Mouse (Mus musculus): Measurements from ENCODE around the gene H2afv.
A peak's percentile ranks its signal among the peaks of the same experiment; 100 is the strongest.

H2afv gene

DNA sequence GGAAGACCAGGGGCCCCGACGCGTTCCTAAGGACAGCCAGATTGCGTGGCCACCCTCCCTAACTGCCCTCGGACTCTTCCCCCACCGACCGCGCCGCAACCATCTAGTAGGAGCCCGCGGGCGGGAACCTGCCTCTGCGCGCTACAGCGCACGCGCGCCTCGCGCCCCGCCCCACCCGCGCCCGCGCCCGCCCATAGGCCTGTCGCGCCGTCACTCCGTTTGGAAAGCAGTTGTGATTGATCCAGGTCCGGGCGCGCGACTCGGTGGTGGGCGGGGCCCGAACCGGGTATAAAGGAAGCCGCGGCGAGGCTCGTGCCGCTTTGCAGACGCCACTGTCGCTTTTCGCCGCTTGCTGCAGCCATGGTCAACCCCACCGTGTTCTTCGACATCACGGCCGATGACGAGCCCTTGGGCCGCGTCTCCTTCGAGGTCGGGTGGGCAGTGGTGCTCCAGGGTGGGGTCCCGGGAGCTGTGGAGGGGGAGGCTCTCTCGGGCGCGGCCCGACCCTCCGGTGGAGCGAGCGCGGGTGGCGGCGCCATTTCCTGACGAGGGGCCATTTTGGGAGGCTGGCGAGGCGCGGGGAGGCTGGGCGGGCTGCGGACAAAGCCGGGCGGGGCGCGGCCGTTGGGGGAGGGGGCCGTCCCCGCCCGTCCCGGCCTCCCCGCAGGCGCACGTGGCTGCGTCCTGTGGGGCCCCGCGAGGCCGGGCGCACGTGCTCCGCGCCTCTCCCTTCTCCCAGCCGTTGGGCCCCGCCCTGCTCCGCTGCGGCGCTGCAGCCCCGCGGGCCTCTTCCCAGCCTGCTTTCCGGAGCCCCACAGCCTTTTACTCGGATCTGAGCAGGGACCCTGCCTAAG lies 28.5 kb downstream of the H2afv start:
- DNase-seq (ENCODE audit: low spot score in 2 of 2), result peak; percentile 99 to 100

GRCm38 (mm10) chr11:6414751-6415550 lies 29.3 kb downstream of the H2afv start, which contains the start of gene Ppia:
TSS of gene Ppia (plus strand) at chr11:6415443.
- peak; percentile 15 to 63 for DNase-seq (ENCODE audit: low spot score in 2 of 2)

DNA sequence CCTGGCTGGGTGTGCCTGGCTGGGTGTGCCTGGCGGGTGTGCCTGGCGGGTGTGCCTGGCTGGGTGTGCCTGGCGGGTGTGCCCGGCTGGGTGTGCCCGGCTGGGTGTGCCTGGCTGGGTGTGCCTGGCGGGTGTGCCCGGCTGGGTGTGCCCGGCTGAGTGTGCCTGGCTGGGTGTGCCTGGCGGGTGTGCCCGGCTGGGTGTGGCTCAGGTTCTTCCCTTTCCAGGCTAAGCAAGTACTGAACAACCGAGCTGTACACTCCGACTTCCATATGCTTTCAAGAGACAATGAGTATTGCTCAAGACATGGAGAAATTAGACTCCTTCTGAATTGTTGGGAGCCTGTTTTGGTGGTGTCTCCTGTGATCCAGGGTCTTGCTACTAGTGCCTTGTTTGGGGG lies 31.0 kb downstream of the H2afv start:
- DNase-seq (ENCODE audit: low spot score in 2 of 2), result peak in 1 of 2 experiments; percentile 13

GRCm38 (mm10) chr11:6411684-6412083 lies 32.6 kb downstream of the H2afv start:
- DNase-seq (ENCODE audit: low spot score in 2 of 2), result peak; percentile 72 to 90

GRCm38 (mm10) chr11:6410755-6411154 lies 33.5 kb downstream of the H2afv start:
- DNase-seq (ENCODE audit: low spot score in 2 of 2), result peak in 1 of 2 experiments; percentile 62

- DNase-seq (ENCODE audit: low spot score in 2 of 2), result peak in 1 of 2 experiments; percentile 63
These were observed 34.1 kb downstream of the H2afv start for GRCm38 (mm10) chr11:6410050-6410602.

- DNase-seq (ENCODE audit: low spot score in 2 of 2), result no peak
These were observed 37.1 kb downstream of the H2afv start for GRCm38 (mm10) chr11:6407162-6407621.

- DNase-seq (ENCODE audit: low spot score in 2 of 2), result peak; percentile 19 to 65
These were observed 37.7 kb downstream of the H2afv start for GRCm38 (mm10) chr11:6406251-6407161.

GRCm38 (mm10) chr11:6405591-6406081 lies 38.6 kb downstream of the H2afv start:
- no peak for DNase-seq (ENCODE audit: low spot score in 2 of 2)

- DNase-seq (ENCODE audit: low spot score in 2 of 2), result no peak
These were observed 39.3 kb downstream of the H2afv start for GRCm38 (mm10) chr11:6404699-6405566.

DNA sequence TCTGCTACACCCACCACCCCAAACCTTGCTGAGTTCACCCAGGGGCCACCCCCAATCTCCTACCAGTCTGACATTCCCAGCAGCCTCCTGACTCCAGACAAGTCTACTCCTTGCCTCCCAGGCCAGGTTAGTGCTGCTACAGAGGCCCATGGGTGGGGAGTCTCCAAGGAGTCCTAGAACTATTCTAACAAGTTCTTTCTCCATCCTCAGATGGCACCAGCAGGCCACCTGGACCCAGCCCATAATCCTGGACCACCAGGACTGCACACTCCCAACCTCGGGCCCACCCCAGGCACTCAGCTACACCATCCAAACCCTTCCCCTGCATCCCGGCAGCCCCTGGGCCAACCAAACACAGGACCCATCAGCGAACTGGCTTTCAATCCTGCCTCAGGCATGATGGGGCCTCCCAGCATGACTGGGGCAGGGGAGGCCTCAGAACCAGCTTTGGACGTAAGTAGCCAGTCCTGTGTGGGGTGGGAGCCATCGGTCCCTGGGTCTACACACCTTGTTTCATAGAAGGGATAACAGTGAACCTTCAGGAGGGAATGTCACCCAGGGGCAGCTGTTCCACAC lies 40.3 kb downstream of the H2afv start:
- DNase-seq (ENCODE audit: low spot score in 2 of 2), result peak in 1 of 2 experiments; percentile 58

- DNase-seq (ENCODE audit: low spot score in 2 of 2), result peak; percentile 80 to 96
These were observed 41.4 kb downstream of the H2afv start for GRCm38 (mm10) chr11:6402515-6403510.

- DNase-seq (ENCODE audit: low spot score in 2 of 2), result peak in 1 of 2 experiments; percentile 55
These were observed 46.1 kb downstream of the H2afv start for GRCm38 (mm10) chr11:6398141-6398540.

DNA sequence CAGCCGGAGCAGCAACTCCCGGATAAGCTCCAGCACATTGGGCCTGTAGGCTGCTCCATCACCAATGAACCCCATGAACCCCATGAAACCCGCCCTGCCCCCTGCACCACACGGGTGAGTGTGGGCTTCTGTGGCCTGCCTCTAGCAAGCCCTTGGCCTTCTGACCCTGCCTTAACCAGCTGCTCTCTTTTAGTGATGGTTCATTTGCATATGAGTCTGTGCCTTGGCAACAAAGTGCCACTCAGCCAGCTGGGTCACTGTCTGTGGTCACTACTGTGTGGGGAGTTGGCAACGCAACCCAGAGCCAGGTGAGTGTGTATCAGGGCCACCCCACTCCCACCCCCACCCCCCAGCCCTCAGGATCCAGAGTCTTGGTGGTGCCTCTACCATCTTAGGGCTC lies 48.7 kb downstream of the H2afv start:
- DNase-seq (ENCODE audit: low spot score in 2 of 2), result no peak

DNA sequence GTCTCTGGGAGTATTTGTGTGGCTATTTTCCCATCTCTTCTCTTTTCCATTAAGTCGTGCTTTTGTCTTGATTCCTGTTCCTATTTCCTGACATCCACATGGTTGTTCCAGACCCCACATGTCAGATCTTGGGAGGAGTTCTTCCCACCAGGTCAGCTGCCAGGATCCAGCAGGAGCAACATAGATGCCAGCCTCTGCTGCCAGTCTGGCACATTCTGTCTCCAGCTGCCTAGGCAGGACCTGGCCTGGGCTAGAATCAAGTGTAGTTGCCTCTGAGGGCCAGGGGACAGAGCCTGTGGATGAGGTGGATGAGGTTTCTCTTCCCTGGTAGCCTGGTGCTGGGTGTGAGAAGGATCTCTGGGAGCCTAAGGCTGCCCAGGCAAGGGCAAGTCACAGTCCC lies 50.4 kb downstream of the H2afv start:
- DNase-seq (ENCODE audit: low spot score in 2 of 2), result no peak

DNA sequence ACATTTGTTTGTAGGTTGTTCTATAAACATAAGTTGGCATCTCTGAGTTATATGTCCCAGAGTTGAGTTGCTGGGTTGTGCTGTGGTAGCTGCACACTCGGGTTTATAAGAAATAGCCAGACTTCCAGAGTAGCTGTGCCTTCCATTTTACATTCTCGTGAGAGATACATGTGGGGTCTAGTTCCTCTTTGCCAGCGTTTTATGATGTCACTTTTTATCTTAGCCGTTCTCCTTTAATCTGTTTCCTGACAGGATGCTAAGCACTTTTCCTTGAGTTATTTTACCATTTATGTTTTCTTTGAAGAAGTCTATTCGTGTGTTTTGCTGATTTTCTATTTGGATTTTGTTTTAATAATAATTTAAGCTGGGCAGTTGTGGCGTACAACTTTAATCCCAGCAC lies 51.4 kb downstream of the H2afv start:
- DNase-seq (ENCODE audit: low spot score in 2 of 2), result no peak

GRCm38 (mm10) chr11:6391516-6392276 lies 52.5 kb downstream of the H2afv start:
- no peak for DNase-seq (ENCODE audit: low spot score in 2 of 2)
